Mouse (Mus musculus) heart, postnatal 25 days (tissue): ENCODE results near the gene Lhfpl2. TPM values are rescaled to one million over a fixed set of nuclear protein-coding genes. Genes with fewer than 3 reads are reported as not detected.
A peak's percentile ranks its signal among the peaks of the same experiment; 100 is the strongest.

Experiments
- DNase-seq: peaks from one replicate; pipeline ENCODE4 v3.0.0; 2022; ENCODE audit warnings: low spot score
- intact Hi-C: fragments of 180-260 bp; cut with DNase I; formaldehyde crosslinking; loops from one replicate; pipeline ENCODE4 v1.15.1; 2025
- total RNA-seq, 2 experiments: library from RNA; stranded (reverse); gene quantifications; 2 replicates each; pipeline ENCODE4 v1.2.3; 2021

The Lhfpl2 gene
- total RNA-seq, 2 experiments from 2014 or later, result 4.5 to 6.4 TPM

DNA sequence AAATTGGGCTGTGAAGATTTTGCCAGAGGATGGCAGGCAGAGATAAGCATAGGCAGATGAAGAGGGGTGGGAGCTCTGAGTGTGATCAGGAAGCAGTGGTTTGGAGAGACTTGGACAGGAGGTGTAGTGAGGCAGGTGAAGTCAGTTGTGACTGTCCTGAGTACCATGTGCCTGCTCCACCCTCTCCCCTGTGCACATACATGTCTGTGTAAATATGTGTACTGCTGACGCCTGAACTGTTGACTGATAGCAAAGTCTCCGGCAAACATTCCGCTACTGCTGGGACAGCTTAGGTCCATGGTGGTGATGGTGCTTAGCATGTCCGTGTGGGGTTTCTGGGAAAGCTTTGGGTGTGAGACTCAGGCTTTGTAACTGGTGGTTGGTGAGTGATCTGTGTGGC is 73.5 kb downstream of the Lhfpl2 start:
- intact Hi-C loops, result loop anchor here (5.0 kb wide), 1 partner anchor 64 kb away; no protein-coding TSS in a partner anchor

DNA sequence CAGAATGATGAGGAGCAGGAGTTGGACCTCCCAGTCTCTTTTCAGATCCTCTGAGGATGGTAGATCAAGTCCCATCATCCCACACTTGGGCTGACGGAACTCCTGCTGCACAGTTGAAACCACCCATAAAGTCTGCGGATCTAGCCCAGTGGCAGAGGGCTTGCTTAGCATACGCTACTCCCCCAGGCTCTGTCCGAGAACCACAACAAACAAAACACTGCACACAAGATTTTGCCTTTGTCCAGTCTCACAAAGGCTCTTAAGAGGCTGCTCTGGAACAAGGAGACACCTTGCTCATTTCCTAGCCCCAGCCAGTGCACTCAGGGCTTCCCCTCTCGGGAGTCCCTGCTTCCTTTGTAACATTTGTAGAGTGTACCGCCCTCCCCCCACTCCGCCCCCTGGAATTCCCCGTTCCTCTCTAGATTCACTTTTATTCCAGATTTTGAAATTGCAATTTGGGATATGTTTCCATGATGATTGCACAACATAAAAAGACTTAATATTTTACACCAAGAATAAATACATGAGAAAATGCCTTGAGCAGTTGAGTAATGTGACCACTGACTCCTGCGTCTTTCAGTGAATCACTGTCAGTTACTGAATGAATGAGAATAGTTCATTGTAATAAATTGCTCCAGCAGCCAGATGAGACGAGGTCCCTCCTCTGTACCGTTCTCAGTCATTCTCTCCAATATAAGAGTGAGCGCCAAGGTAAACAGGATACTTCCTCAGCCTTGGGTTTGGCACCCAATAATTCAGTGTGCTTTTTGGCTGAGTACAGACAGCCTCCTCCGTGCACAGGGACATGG is 74.8 kb downstream of the Lhfpl2 start:
- peak; percentile 38 for DNase-seq
- intact Hi-C loops, result loop anchor here (5.0 kb wide), 1 partner anchor 65 kb away; no protein-coding TSS in a partner anchor

More for the DNA sequence above, 73.5 kb downstream of the Lhfpl2 start:
- DNase-seq, result no peak

DNA sequence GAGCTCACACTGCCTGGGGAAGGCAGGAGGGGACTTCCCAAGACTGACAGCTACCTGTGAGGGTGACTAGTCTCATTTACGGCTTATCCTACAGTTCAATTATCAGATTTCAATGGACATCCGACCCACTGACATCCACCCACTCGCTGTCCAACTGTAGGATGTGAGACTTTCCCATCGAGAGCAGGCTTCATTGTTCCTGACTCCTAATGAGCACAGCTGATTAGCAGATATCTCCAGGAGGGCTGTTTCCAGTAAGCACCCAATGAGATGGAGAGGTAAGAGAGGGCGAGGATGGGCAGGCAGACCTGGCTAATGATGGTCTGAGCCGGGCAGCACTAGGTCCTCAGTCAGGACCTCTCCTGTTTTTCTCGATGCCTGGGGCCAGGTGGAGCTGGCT is 77.0 kb downstream of the Lhfpl2 start:
- no peak for DNase-seq
- intact Hi-C loops, result loop anchor here (5.0 kb wide), 1 partner anchor 67 kb away; no protein-coding TSS in a partner anchor

DNA sequence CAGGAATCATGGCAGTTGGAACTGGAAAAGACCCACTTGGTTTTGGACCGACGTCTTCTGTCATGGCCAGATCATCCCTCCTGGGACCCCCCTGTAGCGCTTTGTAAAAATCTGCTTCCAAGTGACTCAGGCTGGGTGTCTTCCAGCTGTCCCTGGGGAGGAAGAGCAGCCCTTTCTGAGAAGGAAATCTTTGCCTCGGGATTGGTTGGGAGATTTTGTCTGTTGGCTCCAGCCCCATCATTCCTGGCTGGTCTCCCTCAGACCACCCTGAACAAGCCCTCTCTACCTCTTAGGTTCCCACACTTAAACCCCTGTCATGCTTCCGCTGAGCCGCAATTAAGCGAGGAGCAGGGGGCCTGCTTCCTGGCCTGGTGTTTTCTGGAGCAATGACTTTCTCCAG is 77.6 kb downstream of the Lhfpl2 start:
- intact Hi-C loops, result no loop called here
- peak; percentile 65 for DNase-seq

DNA sequence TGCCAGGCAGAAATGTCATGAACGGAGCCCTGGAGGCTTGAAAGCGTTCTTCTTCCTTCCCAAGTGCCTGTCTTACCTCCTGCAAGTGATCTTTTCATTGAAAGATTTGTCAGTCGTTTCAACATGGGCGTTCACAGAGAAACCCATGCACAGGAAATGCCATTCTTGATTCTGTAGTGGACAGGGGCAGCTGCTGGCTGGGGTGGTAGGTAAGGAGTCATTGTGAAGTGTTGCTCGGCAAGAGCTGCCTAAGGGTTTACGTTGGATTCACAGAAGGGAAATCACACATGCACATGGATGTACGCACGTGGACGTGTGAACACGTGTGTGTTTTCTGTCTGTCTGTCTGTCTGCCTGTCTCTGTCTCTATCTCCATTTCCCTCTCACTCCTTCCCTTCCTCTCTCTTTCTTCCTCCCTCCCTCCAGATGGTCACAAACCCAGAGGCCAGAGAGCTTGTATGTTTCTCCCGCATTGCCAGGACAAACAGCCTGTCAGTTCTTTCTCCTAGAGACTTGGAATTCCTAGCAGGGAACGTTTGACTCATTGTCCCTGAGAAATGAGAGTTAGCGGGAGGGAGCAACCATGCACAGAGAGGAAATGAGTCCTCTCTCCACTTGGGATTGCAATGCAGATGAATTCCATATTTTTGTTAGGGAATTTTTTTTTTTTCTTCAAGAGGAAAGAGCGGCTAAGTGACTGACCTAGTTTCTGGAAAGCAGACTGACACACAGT is 82.3 kb downstream of the Lhfpl2 start:
- no peak for DNase-seq
- intact Hi-C loops, result loop anchor here (5.0 to 10.0 kb wide), 3 partner anchors 67 to 315 kb away; no protein-coding TSS in a partner anchor

DNA sequence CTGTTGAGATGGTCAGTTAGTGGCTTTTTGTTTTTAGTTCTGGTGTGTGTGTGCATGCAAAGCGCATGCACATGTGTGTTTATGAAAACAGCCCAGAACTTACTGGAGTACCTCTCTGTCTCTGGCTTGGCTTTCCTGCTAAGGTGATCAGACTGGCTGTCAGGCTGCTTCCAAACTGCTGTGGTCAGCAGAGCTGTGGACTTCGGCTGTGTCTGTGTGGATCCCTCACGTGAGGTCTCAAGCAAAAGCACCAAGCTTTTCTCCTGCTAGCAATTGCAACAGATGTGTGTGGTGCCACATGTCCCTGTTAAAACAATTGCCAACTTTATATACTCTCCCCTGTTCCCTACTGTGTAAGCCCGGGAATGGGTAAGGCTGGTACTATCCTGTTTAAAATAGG is 82.8 kb downstream of the Lhfpl2 start:
- DNase-seq, result no peak
- intact Hi-C loops, result loop anchor here (5.0 to 10.0 kb wide), 3 partner anchors 67 to 316 kb away; no protein-coding TSS in a partner anchor

DNA sequence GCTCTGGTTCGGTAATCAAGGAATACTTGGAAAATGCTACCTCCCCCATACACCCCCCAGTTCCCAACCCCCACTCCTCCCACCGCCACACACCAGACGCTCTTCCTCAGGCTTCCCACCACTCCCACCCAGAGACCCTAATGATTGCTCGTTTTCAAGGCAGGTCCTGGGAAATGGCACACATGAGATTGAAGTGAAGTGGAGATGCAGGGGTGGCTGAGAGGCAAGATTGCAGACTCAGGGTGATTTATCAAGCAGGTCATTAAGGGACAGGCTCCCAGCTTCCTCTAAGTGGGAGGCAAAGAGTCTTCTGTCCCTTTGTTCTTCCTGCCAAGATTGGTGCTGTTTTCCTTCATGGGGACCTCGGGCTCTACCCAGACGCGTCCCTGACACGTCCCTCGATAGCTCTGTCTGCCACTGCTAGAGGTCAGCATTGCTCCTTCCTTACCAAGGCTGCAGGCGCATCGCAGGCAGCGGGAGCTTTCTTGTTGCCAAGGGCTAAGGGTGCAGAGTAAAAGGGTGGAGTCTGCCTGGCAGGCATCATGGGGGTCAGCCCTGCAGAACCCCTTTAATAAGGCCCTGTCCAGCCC is 85.6 kb downstream of the Lhfpl2 start:
- intact Hi-C loops, result loop anchor here (5.0 to 10.0 kb wide), 3 partner anchors 64 to 318 kb away; no protein-coding TSS in a partner anchor
- no peak for DNase-seq

DNA sequence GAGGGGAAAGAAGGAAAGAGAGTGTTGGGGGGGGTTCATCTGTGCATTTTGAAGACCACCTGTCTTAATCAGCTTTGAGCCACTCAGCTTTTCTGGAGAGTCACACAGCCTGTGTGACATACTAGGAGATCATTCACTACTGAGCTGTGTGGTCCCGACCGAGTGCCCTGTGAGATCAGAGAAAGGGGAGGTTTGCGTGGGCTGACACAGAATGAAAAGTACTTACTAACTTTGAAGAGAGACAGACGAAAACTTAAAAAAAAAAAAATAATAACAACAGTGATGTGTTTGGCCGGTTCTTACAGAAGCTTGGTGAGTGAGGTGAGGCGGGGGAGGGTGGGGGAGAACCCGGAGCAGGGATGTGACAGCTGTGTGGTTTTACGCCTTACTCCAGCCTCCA is 86.9 kb downstream of the Lhfpl2 start:
- no peak for DNase-seq
- intact Hi-C loops, result loop anchor here (5.0 to 10.0 kb wide), 3 partner anchors 63 to 320 kb away; no protein-coding TSS in a partner anchor

DNA sequence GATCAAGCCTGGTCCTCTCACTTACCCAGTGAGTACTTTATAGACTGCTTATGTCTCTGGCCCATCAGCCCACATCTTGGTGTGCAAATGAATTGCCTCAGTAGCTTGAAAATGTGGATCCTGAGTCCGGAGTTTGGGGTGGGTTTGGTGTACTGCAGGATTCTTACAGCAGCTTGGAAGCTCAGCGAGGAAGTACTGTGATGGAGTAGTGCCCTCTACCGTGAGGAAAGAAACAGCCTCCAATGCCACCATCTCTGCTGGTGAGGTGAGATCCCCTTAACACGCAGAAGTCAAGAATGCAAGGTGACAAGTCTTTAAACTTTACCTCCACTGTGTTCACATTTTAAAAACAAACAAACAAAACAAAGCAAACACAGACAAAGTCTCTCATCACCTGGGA is 89.7 kb downstream of the Lhfpl2 start:
- DNase-seq, result no peak
- intact Hi-C loops, result loop anchor here (5.0 to 10.0 kb wide), 3 partner anchors 292 to 350 kb away; no protein-coding TSS in a partner anchor

DNA sequence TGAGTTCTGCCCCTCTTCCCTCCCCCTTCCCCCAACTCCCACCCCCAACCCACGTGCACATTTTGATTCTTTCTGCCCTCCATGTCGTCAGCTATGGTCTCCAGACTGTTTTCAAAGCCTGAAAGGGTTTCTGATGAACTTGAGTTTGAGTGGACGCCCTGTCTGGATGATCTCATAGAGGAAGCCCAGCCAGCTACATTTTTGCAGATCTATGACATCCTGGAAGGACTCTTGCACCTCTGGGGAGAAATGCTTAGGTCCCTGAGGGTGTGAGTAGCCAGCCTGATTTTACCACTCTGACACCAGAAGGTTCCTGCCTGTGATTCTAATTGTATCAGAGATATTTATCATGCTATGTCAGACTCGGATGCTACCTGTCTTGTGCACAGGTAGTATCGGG is 91.4 kb downstream of the Lhfpl2 start:
- intact Hi-C loops, result loop anchor here (5.0 to 10.0 kb wide), 3 partner anchors 294 to 352 kb away; no protein-coding TSS in a partner anchor
- DNase-seq, result no peak

DNA sequence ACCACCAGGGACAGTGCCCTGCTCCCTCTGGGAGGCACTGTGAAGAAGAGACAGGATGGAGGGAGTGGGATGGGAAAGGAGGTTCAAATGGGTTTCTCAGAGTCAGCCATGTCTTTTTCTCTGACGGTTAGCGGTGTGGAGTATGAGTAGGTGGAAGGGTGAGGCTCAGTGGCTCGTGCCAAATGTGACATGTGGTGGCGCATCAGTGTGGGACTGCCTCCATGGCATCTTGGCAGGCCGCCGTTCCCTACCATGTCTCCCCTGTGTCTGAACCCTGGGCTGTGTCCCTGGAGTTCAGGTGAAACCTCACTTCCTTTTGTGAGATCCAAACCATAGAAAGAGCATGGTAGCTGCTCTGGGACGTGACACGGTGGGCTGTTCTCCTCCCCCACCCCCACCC is 92.2 kb downstream of the Lhfpl2 start:
- intact Hi-C loops, result loop anchor here (5.0 to 10.0 kb wide), 3 partner anchors 295 to 352 kb away; no protein-coding TSS in a partner anchor
- DNase-seq, result no peak

DNA sequence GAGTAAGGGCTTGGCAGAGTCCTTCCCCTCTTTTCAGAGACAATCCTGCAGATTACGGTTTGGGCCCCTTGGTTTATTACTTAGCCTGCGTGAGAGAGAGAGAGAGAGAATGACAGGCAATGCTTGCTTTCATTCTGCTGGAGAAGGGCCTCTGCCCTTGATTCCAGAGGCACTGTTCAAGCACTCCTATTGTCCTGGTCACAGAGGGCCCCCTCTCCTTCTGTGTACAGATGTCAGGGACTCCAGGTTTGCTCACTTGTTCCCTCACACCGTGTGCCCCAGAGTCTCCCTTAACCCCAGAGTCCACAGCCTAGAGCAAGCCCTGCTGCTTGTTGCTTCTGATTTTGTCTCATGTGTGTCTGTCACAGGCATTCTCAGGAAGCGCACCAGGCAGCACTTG is 93.7 kb downstream of the Lhfpl2 start:
- intact Hi-C loops, result no loop called here

DNA sequence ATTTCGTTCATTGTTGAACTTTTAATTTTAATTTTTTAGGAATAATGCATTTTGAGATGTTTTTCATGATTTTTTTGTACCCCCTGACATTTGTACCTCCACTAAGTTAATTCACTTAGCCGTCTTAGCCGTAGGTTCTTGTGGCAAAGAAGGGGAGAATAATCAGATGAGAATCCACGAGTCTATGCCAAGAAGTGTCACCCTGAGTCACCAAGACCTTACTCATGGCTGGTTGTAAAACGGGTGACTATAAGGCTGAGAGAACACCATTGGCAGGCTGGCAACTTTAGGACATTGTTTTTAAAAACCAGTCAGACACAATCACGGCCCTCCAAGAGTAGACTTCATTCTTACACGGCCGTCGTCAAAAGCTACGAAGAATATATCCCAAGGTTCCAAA is 95.2 kb downstream of the Lhfpl2 start:
- intact Hi-C loops, result no loop called here

More for the DNA sequence above, 93.7 kb downstream of the Lhfpl2 start:
- no peak for DNase-seq

DNA sequence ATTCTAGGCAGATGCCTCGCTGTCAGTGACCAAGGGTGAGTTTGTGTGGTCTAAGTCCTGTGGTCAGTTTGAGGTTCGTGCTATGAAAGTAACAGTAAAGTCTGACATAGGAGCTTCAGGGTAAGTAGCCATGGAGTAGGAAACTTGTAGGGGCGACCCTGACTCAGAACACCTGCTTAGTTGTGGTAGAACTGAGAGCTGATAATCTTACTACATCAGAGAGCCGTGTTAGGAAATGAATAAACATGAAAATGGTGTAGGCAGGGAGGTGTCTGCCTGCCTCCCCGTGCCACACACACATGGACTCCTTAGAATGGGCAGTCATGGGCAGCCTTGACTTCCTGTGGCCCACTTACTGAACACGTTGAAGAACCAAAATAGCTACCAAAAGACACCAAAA is 96.1 kb downstream of the Lhfpl2 start:
- DNase-seq, result no peak
- intact Hi-C loops, result no loop called here

More for the DNA sequence above, 95.2 kb downstream of the Lhfpl2 start:
- DNase-seq, result no peak

DNA sequence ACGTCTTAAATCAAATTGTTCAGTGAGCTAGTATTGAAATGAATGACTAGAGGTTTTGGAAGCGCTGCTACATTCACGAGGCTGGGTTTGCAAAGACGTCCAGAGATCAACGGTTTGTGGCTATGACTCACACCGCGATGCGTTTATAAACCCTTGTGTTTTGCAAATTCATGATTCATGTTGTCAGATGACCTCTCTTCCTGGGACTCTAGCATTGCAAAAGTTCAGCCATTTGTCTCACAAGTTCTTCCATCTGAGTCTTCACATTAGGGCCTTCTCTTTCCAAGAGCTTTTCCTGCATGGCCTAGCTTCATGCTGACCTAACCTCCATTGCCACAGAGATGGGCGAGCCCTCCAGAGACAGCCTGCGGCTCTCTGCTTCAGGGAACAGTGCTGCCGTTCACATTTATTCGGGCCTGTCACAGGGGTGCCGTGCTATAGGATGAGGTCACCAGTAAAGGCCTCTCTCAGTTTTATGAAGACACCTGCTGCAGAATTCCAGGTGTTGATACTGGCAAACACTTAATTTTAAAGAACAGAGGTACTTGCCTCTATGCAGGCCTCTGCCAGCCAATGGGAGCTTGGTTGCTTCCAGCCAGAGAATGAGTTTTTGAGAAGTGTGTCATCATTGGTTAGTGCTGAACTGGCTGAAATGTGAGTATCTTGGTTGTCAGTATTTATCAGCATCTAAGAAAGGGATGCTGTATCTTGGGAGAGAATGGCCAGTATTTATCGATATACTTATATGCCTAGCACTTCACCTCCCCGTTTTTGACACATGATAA is 97.1 kb downstream of the Lhfpl2 start:
- DNase-seq, result no peak
- intact Hi-C loops, result no loop called here

DNA sequence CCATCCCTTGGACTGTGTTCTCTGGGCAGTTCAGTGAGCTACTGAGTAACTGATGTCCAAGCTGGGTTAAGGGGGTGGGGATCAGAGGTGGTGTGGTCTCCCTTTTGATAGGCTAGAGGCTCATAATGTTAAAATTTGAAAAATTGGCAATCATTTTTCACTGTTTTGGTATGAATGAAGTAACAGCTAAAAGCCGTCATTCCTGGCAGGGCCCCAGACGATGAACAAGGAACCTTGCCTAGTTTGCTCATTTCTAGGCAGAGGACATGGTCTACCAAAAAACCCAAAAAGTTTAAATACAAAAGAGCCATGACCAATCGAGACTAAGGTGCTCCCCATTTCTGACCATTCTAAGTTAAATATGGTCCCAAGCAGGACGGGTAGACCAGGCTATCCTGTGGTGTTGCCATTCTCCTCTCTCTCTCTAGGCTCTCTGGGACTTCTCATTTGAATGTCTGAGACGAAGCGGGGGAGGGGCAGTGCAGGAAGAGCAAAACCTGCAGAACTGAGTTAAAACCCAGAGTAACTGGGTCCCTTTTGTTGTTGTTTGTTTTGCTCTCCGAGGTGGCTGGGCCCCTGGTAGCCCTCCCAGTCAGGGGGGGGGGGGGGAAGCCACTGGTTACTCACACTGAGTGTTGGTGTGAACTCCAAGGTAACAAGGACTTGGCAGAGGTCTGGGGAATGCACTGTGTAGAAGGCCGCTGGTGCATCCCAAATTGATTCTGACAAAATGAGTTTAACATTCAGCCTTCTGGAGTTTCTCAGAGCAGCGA is 98.2 kb downstream of the Lhfpl2 start:
- intact Hi-C loops, result no loop called here
- DNase-seq, result no peak

DNA sequence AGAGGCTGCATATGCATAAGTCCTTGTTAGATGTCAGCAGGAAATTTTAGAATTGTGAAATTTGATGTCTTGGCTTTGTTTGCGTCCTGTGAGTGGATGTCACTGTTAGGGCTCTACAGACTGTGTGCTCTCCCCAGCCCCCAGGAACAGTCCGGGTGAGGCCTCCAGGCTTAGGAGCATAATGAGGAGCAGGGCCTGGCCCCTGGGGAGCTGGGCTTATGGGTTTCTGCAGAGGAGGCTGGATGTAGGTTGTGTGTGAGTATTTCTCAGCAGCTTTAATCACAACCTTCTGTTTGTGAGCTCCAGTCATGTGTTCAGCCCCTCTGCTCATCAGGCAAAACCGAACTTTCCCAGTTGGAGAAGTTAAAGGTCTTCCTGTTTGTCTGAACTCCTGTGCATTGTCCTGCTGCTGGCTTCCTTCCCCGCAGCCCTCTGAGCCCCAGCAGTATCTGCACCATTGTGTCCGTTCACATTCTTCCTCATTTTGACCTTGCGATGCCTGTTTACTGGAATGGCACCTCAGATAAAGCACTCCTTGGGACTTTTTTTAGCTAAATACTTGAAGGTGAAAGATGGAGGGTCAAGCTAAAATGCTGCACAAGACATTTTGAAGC is 101.4 kb downstream of the Lhfpl2 start:
- no peak for DNase-seq
- intact Hi-C loops, result no loop called here
